Mouse (Mus musculus): ENCODE data around the gene Ccdc121.

DNA sequence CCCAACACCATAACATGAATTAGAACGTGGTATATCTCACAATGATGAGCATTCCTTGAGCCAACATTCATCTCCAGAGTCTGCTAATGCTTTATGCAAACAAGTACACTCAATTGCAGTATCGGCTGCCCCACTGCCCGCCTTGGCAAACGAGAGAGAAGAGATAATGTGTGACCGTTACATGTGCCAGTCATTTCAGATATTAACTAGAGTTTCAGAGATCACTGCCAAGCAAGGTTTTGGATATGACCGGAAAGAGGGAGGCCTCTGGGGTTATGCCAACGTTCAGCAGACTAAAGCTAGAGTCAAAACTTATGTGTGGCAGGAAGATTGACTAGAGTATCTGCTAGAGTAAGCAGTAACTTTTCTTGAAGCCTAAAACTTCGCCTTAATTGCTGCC is 35.1 kb downstream of the Ccdc121 start:
- TF ChIP-seq CTCF (IDR thresholded peaks at IDR 0.05; ENCODE audit: control insufficient read depth, insufficient read depth, low read length) = no peak
- TF ChIP-seq POLR2A (IDR thresholded peaks at IDR 0.05; ENCODE audit: borderline replicate concordance, control insufficient read depth, low read depth, low read length) = no peak

All from bone marrow, adult 2 months (tissue).